Mouse (Mus musculus): ENCODE measurements around the gene Hmgb2. TPM values are rescaled to one million over a fixed set of nuclear protein-coding genes. Genes with fewer than 3 reads are reported as not detected.

Gene Hmgb2
- polyA plus RNA-seq, 1 experiment: 8.3 TPM

DNA sequence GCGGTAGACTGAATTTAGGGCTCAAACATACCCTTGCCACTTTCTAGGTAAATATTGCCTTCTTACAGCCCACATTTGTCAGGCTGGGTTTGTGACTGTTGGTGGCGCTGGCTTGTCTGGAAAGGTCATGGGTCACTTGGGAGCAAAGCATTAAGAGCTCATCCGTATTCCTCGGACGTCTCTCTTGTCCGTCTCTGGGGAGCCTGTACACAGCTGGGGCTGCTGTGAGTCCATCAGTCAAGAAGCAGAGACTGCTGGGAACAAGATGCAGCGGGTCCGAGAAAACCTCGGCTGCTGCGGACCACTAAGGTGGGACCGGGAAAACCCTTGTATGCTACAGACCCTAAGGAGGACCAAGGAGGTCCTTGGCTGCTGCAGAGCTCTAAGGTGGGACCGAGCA lies 35.9 kb downstream of the Hmgb2 start:
- no peak for DNase-seq (ENCODE audit: extremely low spot score in 1 of 2, low spot score in 1 of 2)

DNA sequence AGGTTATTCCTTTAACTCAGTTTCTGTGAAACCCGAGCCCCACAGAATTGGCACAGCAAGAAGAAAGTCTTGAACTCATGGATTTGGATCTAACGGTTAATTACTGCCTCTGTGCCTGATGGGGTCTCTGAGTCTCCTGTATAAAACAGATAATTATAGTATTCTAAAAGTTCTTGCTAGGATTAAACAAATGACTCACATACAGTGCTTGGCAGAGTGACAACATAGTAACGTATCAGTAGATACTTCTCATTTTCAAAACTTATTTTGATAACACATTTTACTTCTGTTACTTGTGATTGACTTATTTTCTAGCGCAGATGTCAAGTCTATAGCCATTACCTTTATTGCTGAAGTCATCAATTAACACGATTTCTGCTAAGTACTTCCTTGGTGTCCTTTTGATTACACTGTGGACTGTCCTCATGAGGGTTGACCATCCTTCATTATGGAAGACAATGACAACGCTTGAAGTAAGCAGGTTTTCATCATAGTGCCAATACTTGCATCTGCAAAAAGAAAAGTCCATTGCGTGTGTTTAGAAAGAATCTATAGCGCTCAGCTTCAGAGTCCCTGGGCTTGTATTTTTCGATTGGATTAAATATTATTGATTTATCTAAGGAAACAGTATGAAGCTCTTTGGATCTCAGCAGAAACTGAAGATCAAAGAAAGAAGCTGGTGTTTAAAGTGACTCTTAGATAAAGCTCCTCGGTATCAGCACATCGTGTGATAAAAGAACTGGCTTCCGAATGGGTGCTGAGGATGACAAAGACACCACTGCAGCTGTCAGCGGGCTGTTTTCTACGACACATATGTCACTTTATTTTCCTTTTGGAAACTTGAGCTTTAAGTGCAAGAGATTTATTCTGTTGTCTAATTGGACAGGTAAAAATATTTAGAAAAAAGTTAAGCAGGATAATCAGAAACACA lies 40.7 kb downstream of the Hmgb2 start:
- no peak for DNase-seq (ENCODE audit: extremely low spot score in 1 of 2, low spot score in 1 of 2)

DNA sequence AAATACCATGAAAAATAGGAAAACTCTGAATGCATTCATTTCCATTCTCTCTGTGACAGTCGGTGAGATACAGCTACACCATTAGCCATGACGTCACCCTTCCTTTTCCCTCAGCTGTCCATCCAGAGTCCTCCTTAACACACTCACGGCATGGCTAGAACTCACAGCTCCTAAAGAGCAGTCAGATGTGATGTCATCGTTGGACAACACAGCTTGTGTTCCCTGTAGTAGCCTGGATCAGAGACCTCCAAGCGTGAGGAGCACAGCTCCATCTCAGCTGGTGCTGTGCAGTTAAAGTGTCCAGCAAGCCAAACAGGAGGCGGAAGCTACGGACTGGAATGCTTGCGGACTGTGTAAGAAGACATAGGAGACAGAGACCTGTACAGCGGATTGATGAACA lies 49.2 kb downstream of the Hmgb2 start:
- no peak for DNase-seq (ENCODE audit: extremely low spot score in 1 of 2, low spot score in 1 of 2)

DNA sequence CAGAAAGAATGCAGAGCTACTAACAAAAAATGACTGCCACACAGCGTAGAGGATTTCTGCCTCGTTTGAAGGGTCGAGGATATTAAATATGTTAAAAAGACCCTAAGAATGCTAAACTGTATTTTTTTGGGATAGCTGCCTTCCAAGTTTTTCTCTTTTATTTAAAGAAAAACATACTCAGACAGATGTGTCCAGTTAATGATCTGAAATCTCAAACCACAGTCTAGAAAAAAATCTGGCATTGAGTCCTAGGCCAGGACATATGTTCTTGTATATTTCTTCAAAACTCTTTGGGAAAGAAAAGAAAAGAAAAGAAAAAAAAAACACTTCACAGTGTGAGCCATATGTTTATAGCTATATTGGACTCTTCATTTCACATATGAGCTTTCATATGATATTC lies 51.0 kb downstream of the Hmgb2 start:
- no peak for DNase-seq (ENCODE audit: extremely low spot score in 1 of 2, low spot score in 1 of 2)

DNA sequence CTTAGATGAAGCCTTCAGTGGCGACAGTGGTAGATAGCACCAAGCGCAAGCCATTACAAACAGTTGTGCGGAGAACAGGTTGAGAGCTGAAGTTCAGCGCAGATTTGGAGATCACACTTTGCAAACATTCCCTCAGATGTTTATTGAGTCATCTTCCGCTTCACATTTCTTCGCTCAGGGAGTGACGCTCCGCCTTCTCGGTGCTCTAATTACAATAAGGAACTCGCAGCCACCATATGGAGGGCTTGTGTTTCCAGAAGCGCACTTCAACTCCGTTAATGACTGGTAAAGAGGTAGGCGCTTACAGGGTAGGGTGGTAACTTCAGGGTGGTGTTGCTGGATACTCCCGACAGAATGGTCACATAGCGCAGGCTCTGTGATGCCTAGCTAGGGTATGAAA lies 52.0 kb downstream of the Hmgb2 start:
- DNase-seq (ENCODE audit: extremely low spot score in 1 of 2, low spot score in 1 of 2): peak; percentile 26 to 67

- no peak for DNase-seq (ENCODE audit: extremely low spot score in 1 of 2, low spot score in 1 of 2)
Observed at GRCm38 (mm10) chr8:57565039-57565438, 53.3 kb downstream of the Hmgb2 start.

Other genes with a start within 250 kb of the Hmgb2 start
- gene Hand2, start 190.9 kb upstream of the Hmgb2 start, polyA plus RNA-seq (2012; rRNA removed): 0.04 and 0.38 TPM in 2 replicates
- 78.7 and 95.9 TPM in 2 replicates for gene Scrg1, start 56.0 kb upstream of the Hmgb2 start, polyA plus RNA-seq (2012; rRNA removed)
- gene Sap30, start 24.0 kb upstream of the Hmgb2 start, polyA plus RNA-seq (2012; rRNA removed): 10.6 and 11.5 TPM in 2 replicates
- gene Galnt7, start 141.1 kb downstream of the Hmgb2 start, polyA plus RNA-seq (2012; rRNA removed): 6.8 and 8.9 TPM in 2 replicates

Data from frontal cortex, adult 2 months (tissue).